Mouse (Mus musculus): ENCODE measurements at regions not wholly inside any gene's neighbourhood (a gene's known extent, or its start where the extent isn't known, plus 50 kb on each side); places are given as distances from the start of the nearest gene placed in this dataset.
A peak's percentile ranks its signal among the peaks of the same experiment; 100 is the strongest.

GRCm38 (mm10) chr9:112608932-112609331 is 373.2 kb upstream of the Arpp21 start:
- DNase-seq, result no peak

- DNase-seq, result no peak
These were observed 371.5 kb upstream of the Arpp21 start for GRCm38 (mm10) chr9:112607221-112607620.

DNA sequence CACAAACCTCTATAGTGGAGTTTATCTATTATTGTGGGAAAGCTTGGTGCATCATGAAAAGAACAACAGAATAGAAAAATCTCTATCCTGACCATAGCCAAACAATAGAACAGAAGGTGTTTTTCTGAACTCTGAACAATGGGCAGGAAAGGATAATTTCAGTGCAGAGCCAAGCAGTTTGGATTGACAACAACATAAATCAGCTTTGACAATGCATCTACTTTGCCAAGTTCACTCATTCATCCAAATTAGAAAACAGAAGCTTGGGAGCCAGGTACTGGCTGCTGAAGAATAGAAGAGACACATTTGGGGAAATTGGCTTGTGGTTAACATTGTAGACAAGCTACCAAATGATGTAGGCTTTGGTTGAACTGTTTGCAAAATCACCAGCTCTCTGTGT is 360.0 kb upstream of the Arpp21 start:
- DNase-seq, result no peak

GRCm38 (mm10) chr9:112590241-112590640 is 354.5 kb upstream of the Arpp21 start:
- DNase-seq, result no peak

DNA sequence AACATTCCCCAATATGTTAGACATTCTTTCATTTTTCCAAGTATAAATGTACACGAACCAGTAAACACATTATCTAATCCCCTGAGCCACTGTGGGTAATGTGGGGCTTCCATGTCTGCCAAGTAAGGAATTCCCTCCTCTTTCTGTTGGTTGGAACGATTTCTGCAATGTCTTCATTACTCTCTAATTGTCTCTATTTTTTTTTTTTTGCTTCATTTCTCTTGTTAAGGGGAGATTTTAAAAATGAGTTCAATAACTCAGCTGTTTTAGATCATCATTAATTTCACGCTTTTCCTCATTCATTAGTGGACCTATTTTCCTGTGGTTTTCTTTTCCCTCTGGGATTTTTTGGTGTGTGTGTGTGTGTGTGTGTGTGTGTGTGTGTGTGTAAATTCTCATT is 337.6 kb upstream of the Arpp21 start:
- DNase-seq, result no peak

- DNase-seq, result no peak
These were observed 325.6 kb upstream of the Arpp21 start for GRCm38 (mm10) chr9:112561348-112561747.

GRCm38 (mm10) chr9:112560226-112560625 is 324.5 kb upstream of the Arpp21 start:
- no peak for DNase-seq

DNA sequence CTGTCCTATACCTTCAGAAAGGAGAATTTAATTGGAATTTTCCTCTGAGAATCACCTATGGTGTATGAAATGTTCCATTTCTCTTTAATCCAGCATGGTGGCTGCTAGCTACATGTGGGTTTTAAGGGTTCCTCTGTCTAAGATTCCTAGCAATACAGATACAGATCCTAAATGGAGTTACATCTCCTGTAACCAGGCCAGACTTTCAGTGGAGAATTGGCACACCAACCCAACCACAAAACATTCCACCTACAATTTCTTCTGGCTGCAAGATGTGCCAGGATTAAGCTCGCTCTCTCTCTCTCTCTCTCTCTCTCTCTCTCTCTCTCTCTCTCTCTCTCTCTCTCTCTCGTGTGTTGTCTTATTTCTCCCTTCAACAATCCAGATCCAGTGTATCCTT is 302.2 kb upstream of the Arpp21 start:
- no peak for DNase-seq

DNA sequence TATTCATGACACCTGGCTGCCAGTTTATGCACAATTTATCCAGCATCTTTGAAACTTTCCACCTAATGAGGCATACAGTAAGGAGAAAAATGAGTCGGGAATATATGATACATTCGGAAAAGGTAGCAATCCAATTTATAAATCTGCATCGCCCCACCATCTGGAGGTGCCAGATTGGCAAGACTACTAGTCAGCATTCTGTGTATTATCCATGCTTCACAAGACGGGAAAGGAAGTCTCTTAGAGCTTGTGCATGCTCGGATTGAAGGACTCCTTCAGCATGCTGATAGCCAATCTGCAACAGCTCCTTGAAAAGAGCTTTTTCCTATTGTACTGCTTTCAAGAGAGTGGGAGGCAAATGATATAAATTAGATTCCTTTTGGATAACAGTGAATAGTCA is 289.6 kb upstream of the Arpp21 start:
- DNase-seq, result no peak

- DNase-seq, result no peak
These were observed 287.5 kb upstream of the Arpp21 start for GRCm38 (mm10) chr9:112523251-112523650.

DNA sequence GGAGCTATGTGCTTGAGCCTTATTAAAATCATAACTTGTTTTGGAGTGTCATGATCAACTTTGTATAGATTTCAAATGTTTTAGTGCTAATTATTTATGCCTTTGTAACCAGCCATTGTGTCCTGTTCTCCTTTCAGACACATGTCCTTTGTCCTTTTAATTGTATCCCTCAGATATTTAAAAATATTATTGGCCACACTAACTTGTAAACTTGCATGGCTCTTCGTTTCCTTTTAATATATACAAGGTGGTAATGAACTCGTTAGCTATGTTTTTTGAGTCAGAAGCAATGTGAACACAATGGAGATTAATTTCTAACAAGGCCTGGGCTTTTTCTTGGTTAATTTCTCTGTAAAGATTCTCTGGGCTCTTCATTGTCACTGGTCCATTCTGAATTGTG is 275.0 kb upstream of the Arpp21 start:
- no peak for DNase-seq

DNA sequence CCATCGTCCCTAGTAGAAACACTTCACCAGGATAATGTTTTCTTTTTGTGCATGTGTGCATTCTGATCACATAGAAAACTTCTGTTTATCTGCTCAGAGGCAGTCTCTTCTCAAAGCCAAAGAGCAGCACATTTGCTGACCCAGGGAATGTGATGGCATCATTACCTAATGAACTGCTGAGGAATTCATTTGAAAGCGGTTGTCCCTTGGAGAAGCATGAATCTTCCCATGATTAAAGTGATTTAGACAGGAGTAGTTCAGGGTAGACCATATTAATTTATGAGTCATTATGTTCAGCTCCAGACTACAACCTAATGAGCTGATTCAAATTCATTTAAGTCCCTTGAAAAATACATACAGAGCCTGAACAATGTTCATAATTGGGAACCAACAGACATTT is 271.1 kb upstream of the Arpp21 start:
- no peak for DNase-seq

DNA sequence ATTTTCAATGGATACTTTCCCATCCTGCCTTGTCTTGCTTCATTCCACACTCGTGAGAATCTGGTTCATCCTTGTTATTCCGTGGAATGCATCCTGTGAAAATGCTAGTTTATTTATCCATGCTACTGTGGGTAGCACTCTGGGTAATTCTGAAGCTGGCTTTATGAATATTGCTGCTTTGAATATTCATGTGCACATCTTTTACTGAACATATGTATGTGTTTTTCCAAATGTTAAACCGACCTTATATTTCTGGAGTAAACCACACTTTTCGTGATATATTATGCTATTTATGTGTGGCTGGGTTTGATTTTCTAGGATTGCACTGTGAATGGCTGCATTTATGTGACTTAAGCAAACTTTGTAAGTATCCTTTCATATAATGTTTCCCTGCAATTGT is 262.9 kb upstream of the Arpp21 start:
- no peak for DNase-seq

- no peak for DNase-seq
These were observed 260.3 kb upstream of the Arpp21 start for GRCm38 (mm10) chr9:112495930-112496527.

GRCm38 (mm10) chr9:112490963-112491362 is 255.2 kb upstream of the Arpp21 start:
- peak; percentile 3 to 7 for DNase-seq

GRCm38 (mm10) chr9:112476644-112477043 is 240.9 kb upstream of the Arpp21 start:
- no peak for DNase-seq

GRCm38 (mm10) chr9:112457594-112457993 is 221.9 kb upstream of the Arpp21 start:
- no peak for DNase-seq

DNA sequence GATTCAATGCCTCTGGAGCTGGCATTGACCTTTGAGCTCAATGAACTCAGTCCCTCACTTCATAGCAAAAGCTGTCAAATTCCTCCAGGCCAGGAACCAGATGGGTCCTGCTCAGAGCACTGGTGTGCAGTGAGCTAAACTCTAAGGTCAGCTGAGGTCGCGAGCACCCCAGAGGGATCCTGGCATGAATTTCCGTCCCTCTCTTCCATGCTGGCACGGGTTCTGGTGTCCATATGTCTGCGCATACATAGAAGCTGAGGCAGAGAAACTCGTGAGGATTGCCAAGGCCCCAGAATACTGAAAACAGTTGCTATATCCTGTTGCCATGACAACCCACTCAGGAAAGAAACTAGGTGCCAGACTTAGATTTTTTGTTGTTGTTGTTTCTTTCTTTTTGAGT is 219.0 kb upstream of the Arpp21 start:
- DNase-seq, result no peak

DNA sequence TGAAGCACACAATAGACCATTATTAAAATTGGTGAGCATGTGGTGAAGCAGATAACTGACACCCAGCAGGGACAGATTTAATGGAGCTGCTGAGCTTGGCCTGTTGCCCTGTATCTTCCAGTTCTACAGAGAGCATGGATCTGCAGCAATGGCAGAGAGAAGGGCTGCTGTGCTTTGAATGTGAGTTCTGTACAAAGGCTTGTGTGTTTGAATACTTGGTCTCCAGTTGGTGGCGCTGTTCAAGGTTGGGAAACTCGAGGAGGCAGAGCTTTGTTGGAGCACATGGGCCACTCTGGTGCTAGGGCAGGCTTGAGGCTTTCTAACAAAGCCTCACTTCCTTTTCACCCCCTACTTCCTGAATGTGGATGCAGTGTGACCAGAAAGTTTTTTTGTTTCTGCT is 211.8 kb upstream of the Arpp21 start:
- no peak for DNase-seq

GRCm38 (mm10) chr9:112446981-112447380 is 211.2 kb upstream of the Arpp21 start:
- DNase-seq, result no peak

DNA sequence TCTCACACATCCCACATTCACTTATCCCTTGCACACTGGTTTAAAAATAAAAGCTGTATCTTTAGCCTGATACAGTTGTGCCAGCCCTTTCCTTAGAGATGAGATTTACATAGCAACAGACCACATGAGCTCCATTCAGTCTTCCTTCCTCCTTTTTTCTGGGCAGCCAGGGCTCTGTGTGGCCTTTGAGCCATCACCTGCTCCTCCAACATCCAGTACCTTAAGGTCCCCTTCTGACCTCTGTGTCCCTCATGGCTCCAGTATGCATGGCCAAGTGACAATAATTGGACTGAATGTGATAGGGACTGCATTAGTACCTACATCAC is 210.3 kb upstream of the Arpp21 start:
- no peak for DNase-seq

DNA sequence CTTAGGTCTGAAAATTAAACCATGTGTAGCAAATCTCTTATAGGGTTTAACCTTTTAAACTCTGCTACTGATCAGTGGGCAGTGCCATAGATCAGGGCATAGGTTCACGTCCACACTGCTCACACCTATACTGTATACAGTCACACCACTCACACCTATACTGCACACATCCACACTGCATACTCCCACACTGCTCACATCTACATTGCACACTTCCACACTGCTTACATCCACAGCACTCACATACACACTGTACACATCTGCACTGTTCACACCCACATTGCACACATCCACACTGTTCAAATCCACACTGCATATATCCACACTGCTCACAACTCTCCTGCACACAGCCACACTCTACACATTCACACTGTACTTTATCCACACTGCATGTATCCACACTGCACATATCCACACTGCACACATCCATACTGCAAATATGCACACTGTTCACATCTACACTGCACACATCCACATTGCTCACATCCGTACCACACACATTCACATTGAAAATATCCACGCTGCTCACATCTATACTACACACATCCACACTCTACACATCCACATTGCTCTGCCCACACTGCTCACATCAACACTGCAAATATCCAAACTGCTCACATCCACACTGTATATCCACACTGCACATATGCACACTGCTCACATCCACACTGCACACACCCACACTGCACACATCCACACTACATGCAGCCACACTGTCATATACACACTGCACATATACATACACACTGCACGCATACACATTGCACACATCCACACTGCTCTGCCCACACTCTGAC is 209.7 kb upstream of the Arpp21 start:
- DNase-seq, result no peak

GRCm38 (mm10) chr9:112444220-112444619 is 208.5 kb upstream of the Arpp21 start:
- DNase-seq, result no peak

DNA sequence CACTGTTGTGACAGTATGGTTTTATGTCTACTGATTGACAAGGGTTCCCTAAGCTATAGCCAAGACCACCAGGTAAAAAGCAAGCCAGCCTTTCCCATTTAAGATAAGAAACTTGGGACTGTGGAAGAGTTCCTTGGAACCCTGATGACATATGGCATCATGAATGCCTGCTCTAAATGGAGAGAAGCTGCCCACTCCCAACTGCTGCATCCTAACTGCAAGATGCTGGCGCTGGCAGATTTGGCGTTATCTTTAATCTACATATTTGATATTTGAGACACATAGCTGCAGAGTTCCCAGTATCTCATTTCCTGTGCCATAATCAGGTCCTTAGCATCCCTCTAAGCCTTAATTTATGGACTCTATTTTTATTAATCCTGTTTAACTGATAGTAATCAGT is 200.4 kb upstream of the Arpp21 start:
- no peak for DNase-seq
